Mouse (Mus musculus) megakaryocyte, embryonic 14.5 days (primary cell): Measurements from ENCODE around the gene Mex3a.

Source experiments
- FLI1 ChIP-seq: IDR thresholded peaks from 2 replicates; pipeline ENCODE4 v1.6.1; 2012; ENCODE audit warnings: low read length, inconsistent platforms, mixed read lengths
- GATA1 ChIP-seq: IDR thresholded peaks from 3 replicates; pipeline ENCODE4 v1.6.1; 2012; ENCODE audit warnings: mixed read lengths, low read length, inconsistent platforms, borderline replicate concordance

DNA sequence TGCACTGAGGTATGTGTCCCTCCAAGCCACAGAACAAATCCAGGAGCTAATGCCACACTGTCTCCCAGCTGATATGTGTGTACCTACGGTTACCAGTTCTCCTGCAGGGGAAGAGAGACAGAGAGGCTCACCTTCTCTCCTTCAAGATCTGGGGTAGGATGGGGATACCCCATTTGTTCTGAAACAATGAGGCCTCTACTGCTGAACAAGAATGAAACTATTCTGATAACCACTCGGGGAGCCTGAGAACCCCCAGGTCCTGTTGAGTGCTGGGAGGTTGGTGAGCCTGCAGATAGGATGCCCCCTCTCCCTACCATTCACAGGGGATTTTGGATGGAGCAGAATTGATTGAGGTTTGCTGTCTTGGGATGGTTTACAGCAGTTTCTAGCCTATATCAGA is 12.1 kb upstream of the Mex3a start:
- no peak for TF ChIP-seq GATA1
- TF ChIP-seq FLI1: no peak
